Mouse (Mus musculus): ENCODE measurements around the gene Pomgnt1. TPM values are rescaled to one million over a fixed set of nuclear protein-coding genes. Genes with fewer than 3 reads are reported as not detected.

The Pomgnt1 gene
- polyA plus RNA-seq, 1 experiment from 2014 or later, result 67.9 TPM

DNA sequence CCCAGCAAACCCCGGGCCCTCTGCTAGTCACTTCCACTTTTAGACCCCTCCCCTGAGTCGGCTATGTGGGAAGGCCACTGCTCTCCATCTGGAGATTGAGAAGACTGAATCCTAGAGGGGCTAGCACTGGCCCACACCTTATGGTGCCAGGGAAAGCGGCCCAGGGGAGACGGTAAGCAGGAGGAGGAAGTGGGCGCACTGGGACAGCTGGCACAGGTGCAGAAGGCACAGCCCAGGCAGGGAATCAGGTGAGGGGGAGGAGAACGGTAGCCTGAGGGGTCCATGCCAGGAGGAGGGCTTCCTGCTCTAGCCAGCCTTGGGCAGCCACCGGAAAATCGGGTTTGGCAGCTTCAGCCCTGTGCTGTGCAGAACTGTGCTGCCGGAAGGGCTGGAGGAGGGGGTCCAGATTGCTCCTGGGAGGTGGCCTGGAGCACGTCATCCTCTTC is 52.9 kb downstream of the Pomgnt1 start:
- Histone ChIP-seq H3K9ac (replicated peaks) (no peak overlapping the region), H3K9me3 (no peaks in the 10 kb centered on the region), H3K27ac (replicated peaks) (peak overlapping the region; percentile 56), H3K27me3 (no peaks in the 10 kb centered on the region), H3K4me3 (peak overlapping the region; percentile 3; the same call in 1 of the 2 replicates), H3K4me2 (replicated peaks) (peak overlapping the region; percentile 27), H3K4me1 (peaks cover 27% of the 10 kb centered on the region; the same call in 1 of the 2 replicates), H3K36me3 (no peaks in the 10 kb centered on the region)
- WGBS, result 34% methylated on average over 10 of the region's 10 CpGs
- ATAC-seq (ENCODE audit: low FRiP score, low read depth), result peak; percentile 88

- Histone ChIP-seq H3K4me1 (peaks cover 27% of the 10 kb centered on the region; the same call in 1 of the 2 replicates), H3K4me3 (no peak overlapping the region), H3K9me3 (no peaks in the 10 kb centered on the region), H3K4me2 (replicated peaks) (0 out of 2 replicates have a peak overlapping the region, but pooled peaks have one; percentile 27), H3K36me3 (no peaks in the 10 kb centered on the region), H3K27ac (replicated peaks) (no peak overlapping the region), H3K9ac (replicated peaks) (no peak overlapping the region), H3K27me3 (no peaks in the 10 kb centered on the region)
- ATAC-seq (ENCODE audit: low FRiP score, low read depth), result no peak
- 38% methylated on average over 5 of the region's 5 CpGs for WGBS
Measured at GRCm38 (mm10) chr4:116177140-116177539, 53.5 kb downstream of the Pomgnt1 start.

DNA sequence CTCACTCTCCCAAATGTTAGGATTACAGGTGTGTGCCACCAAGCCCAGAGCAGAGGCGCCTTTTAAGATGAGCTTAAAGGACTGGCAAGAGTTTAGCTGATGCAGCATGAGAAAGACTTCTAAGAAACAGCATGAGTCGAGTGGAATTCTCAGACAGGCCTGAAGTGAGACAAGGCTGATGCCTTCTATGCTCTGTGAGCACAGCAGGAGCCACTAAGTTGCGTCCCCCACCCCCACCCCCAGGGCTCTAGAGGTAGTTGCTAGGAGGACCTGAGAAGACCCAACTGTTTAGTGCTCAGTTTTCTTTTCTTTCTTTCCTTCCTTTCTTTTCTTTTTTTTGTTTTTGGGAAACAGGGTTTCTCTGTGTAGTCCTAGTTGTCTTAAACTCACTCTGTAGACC is 58.4 kb downstream of the Pomgnt1 start:
- WGBS, result 29% methylated on average over 3 of the region's 3 CpGs
- no peak overlapping the region for H3K27ac ChIP-seq (replicated peaks)
- H3K4me3 ChIP-seq, result no peak overlapping the region
- H3K9ac ChIP-seq (replicated peaks), result no peak overlapping the region
- peaks cover 7% of the 10 kb centered on the region; the same call in 1 of the 2 replicates for H3K27me3 ChIP-seq
- no peak for ATAC-seq (ENCODE audit: low FRiP score, low read depth)
- no peaks in the 10 kb centered on the region for H3K9me3 ChIP-seq
- H3K4me2 ChIP-seq (replicated peaks), result no peak overlapping the region
- peaks cover 14% of the 10 kb centered on the region for H3K4me1 ChIP-seq
- H3K36me3 ChIP-seq, result no peaks in the 10 kb centered on the region

GRCm38 (mm10) chr4:116182745-116183144 is 59.1 kb downstream of the Pomgnt1 start:
- no peak for ATAC-seq (ENCODE audit: low FRiP score, low read depth)

DNA sequence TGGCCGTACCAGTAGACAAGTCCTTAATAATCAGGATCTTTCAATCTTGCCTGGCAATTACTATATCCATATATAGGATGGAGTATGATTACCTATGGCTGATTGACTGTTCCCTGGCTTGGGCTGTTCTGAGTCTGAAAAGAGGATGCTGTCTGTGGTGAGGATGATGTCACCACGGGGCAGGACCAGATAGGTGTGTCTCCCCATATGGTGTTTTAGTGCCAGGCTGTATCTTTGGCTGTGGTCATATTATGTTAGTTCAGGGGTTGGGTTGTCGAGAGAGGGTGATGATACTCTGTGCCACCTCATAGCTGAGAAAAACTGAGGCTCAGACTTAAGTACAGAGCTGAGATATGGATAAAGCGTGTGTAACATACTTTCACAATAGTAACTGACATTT is 61.4 kb downstream of the Pomgnt1 start:
- Histone ChIP-seq H3K27me3 (peaks cover 7% of the 10 kb centered on the region; the same call in 1 of the 2 replicates), H3K27ac (replicated peaks) (no peak overlapping the region), H3K9me3 (no peaks in the 10 kb centered on the region), H3K9ac (replicated peaks) (no peak overlapping the region), H3K36me3 (no peaks in the 10 kb centered on the region), H3K4me2 (replicated peaks) (no peak overlapping the region), H3K4me3 (no peak overlapping the region), H3K4me1 (peaks cover 7% of the 10 kb centered on the region)
- 90% methylated on average over 4 of the region's 4 CpGs for WGBS
- no peak for ATAC-seq (ENCODE audit: low FRiP score, low read depth)

More at GRCm38 (mm10) chr4:116182745-116183144, 59.1 kb downstream of the Pomgnt1 start:
- peaks cover 9% of the 10 kb centered on the region for H3K4me1 ChIP-seq
- peak overlapping the region; percentile 41 for H3K4me2 ChIP-seq (replicated peaks)
- no peaks in the 10 kb centered on the region for H3K36me3 ChIP-seq
- H3K27me3 ChIP-seq, result peaks cover 7% of the 10 kb centered on the region; the same call in 1 of the 2 replicates
- H3K4me3 ChIP-seq, result no peak overlapping the region
- H3K27ac ChIP-seq (replicated peaks), result no peak overlapping the region
- no peaks in the 10 kb centered on the region for H3K9me3 ChIP-seq
- H3K9ac ChIP-seq (replicated peaks), result peak overlapping the region; percentile 34; the same call in 1 of the 2 replicates
- WGBS, result 2% methylated on average over 12 of the region's 12 CpGs

DNA sequence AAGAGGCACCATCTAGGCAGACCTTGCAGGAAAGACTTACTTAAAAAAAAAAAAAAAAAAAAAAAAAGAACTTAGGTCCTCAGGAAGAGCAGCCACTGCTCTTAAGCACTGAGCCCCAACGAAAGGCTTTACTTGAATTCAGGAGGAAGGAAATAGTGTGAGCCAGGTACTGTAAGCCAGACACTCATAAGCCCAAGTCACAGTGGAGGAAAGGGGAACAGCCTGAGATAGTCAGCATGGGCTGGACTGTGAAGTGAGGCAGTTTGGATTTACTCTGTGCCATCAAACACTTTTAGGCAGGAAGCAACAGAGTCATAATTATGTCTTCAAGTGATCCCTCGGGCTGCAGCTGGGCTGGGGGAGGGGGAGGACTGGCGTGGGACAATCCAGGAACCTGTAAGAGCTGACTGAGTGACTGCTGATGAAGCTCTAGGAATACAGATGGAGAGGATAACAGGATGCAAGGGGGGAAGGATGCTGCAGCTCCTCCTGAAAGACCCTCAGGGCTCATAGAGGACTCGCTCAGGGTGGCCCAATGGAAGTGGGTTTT is 68.7 kb downstream of the Pomgnt1 start:
- H3K9me3 ChIP-seq, result no peaks in the 10 kb centered on the region
- H3K36me3 ChIP-seq, result no peaks in the 10 kb centered on the region

GRCm38 (mm10) chr4:116193583-116194383 is 70.1 kb downstream of the Pomgnt1 start:
- H3K9me3 ChIP-seq, result no peaks in the 10 kb centered on the region
- H3K4me3 ChIP-seq, result no peak overlapping the region
- 78% methylated on average over 9 of the region's 9 CpGs for whole genome bisulfite sequencing
- H3K27me3 ChIP-seq, result no peaks in the 10 kb centered on the region
- H3K36me3 ChIP-seq, result no peaks in the 10 kb centered on the region
- no peak overlapping the region for H3K4me2 ChIP-seq (replicated peaks)
- no peak overlapping the region for H3K9ac ChIP-seq (replicated peaks)
- H3K27ac ChIP-seq (replicated peaks), result no peak overlapping the region
- no peaks in the 10 kb centered on the region for H3K4me1 ChIP-seq
- no peak for ATAC-seq (ENCODE audit: low FRiP score, low read depth)

More for the DNA sequence above, 68.7 kb downstream of the Pomgnt1 start:
- H3K4me2 ChIP-seq (replicated peaks), result no peak overlapping the region
- no peak for ATAC-seq (ENCODE audit: low FRiP score, low read depth)
- H3K9ac ChIP-seq (replicated peaks), result no peak overlapping the region
- H3K4me1 ChIP-seq, result no peaks in the 10 kb centered on the region
- no peaks in the 10 kb centered on the region for H3K27me3 ChIP-seq
- H3K27ac ChIP-seq (replicated peaks), result no peak overlapping the region
- 66% methylated on average over 4 of the region's 4 CpGs for WGBS
- no peak overlapping the region for H3K4me3 ChIP-seq

- no peak overlapping the region for H3K4me2 ChIP-seq (replicated peaks)
- H3K36me3 ChIP-seq, result no peaks in the 10 kb centered on the region
- ATAC-seq (ENCODE audit: low FRiP score, low read depth), result no peak
- no peaks in the 10 kb centered on the region for H3K4me1 ChIP-seq
- 85% methylated on average over 2 of the region's 2 CpGs for WGBS
- no peaks in the 10 kb centered on the region for H3K9me3 ChIP-seq
- no peaks in the 10 kb centered on the region for H3K27me3 ChIP-seq
- H3K27ac ChIP-seq (replicated peaks), result no peak overlapping the region
- H3K4me3 ChIP-seq, result no peak overlapping the region
- no peak overlapping the region for H3K9ac ChIP-seq (replicated peaks)
Measured at GRCm38 (mm10) chr4:116198422-116198821, 74.8 kb downstream of the Pomgnt1 start.

- H3K36me3 ChIP-seq, result no peaks in the 10 kb centered on the region
- H3K27ac ChIP-seq (replicated peaks), result no peak overlapping the region
- no peak overlapping the region for H3K9ac ChIP-seq (replicated peaks)
- WGBS, result 81% methylated on average over 3 of the region's 3 CpGs
- no peak overlapping the region for H3K4me3 ChIP-seq
- H3K9me3 ChIP-seq, result no peaks in the 10 kb centered on the region
- H3K4me1 ChIP-seq, result no peaks in the 10 kb centered on the region
- no peaks in the 10 kb centered on the region for H3K27me3 ChIP-seq
- no peak overlapping the region for H3K4me2 ChIP-seq (replicated peaks)
- ATAC-seq (ENCODE audit: low FRiP score, low read depth), result no peak
Measured at GRCm38 (mm10) chr4:116204422-116204821, 80.8 kb downstream of the Pomgnt1 start.

GRCm38 (mm10) chr4:116206531-116206930 is 82.9 kb downstream of the Pomgnt1 start:
- Histone ChIP-seq H3K27me3 (no peaks in the 10 kb centered on the region), H3K9me3 (no peaks in the 10 kb centered on the region)
- WGBS, result 84% methylated on average over 4 of the region's 4 CpGs

DNA sequence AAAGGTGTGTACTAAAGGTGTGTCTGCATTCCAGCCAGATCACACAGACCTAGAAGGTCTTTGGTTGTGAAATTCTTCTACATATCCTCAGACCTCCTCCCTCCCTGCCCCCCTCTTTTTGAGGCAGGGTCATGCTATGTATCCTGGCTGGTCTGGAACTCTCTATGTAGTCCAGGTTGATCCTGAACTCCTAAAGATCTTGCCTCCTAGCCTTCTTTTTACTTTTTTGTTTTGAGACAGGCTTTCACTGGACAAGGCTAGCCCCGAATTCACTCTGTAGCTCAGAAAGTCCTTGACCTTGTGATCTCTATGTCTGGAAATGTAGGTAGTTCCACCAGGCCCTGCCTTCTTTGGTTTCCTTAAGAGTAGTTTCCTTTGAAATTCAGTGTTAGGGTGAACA is 85.3 kb downstream of the Pomgnt1 start:
- ATAC-seq (ENCODE audit: low FRiP score, low read depth), result no peak
- H3K27ac ChIP-seq (replicated peaks), result no peak overlapping the region
- WGBS, result 82% methylated on average over 1 of the region's 1 CpGs
- H3K4me1 ChIP-seq, result no peaks in the 10 kb centered on the region
- H3K9ac ChIP-seq (replicated peaks), result no peak overlapping the region
- no peaks in the 10 kb centered on the region for H3K36me3 ChIP-seq
- no peaks in the 10 kb centered on the region for H3K9me3 ChIP-seq
- no peak overlapping the region for H3K4me2 ChIP-seq (replicated peaks)
- H3K27me3 ChIP-seq, result no peaks in the 10 kb centered on the region
- H3K4me3 ChIP-seq, result no peak overlapping the region

More at GRCm38 (mm10) chr4:116206531-116206930, 82.9 kb downstream of the Pomgnt1 start:
- no peaks in the 10 kb centered on the region for H3K4me1 ChIP-seq
- H3K27ac ChIP-seq (replicated peaks), result no peak overlapping the region
- H3K4me2 ChIP-seq (replicated peaks), result no peak overlapping the region
- ATAC-seq (ENCODE audit: low FRiP score, low read depth), result no peak
- no peak overlapping the region for H3K4me3 ChIP-seq
- no peak overlapping the region for H3K9ac ChIP-seq (replicated peaks)
- H3K36me3 ChIP-seq, result no peaks in the 10 kb centered on the region
